Mouse (Mus musculus): Measurements from ENCODE around the gene Slc25a35. TPM values are rescaled to one million over a fixed set of nuclear protein-coding genes. Genes with fewer than 3 reads are reported as not detected.
"Not testable (repeated sequence)": the region's sequence is repeated elsewhere in the genome, so short reads cannot be mapped to it uniquely, and the experiment has no call there.

Slc25a35 gene
- polyA plus RNA-seq, 1 experiment from 2014 or later: 1.5 TPM

DNA sequence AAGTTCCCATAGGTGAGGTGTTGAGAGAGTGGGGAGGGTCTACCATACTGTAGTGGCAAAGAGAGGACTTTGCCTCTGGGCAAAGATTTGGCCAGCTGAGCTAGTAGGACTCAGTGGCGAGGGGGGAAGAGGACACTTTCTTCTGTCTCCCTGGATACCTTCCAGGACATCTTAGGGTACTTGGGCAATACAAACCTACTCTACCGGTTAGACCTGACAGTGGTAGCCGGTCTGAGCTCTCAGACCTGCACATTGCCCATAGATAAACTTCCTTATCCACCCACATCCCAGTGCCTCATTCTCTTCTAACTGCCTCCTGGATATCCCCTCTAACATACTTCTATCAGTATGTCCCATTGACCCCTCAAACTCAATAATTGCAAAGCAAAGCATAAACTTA, 13.0 kb downstream of the Slc25a35 start:
- Histone ChIP-seq H3K4me3 (ENCODE audit: low read depth, low read length) (no peak overlapping the region), H3K27ac (ENCODE audit: low read depth, low read length) (no peak overlapping the region), H3K9ac (ENCODE audit: low read depth, low read length) (no peak overlapping the region), H3K4me2 (no peak overlapping the region), H3K4me1 (ENCODE audit: control insufficient read depth, insufficient read depth, low read length) (no peaks in the 10 kb centered on the region), H3K27me3 (ENCODE audit: control insufficient read depth, insufficient read depth, low read length) (no peaks in the 10 kb centered on the region), H3K36me3 (ENCODE audit: control insufficient read depth, insufficient read depth, low read length) (no peaks in the 10 kb centered on the region), H3K9me3 (replicated peaks; ENCODE audit: control insufficient read depth, low read length) (no peaks in the 10 kb centered on the region)
- WGBS (ENCODE audit: insufficient replicate concordance): 68% methylated on average over 3 of the region's 3 CpGs
- ATAC-seq (replicated peaks; ENCODE audit: insufficient number of reproducible peaks, low FRiP score, low TSS enrichment): no peak

DNA sequence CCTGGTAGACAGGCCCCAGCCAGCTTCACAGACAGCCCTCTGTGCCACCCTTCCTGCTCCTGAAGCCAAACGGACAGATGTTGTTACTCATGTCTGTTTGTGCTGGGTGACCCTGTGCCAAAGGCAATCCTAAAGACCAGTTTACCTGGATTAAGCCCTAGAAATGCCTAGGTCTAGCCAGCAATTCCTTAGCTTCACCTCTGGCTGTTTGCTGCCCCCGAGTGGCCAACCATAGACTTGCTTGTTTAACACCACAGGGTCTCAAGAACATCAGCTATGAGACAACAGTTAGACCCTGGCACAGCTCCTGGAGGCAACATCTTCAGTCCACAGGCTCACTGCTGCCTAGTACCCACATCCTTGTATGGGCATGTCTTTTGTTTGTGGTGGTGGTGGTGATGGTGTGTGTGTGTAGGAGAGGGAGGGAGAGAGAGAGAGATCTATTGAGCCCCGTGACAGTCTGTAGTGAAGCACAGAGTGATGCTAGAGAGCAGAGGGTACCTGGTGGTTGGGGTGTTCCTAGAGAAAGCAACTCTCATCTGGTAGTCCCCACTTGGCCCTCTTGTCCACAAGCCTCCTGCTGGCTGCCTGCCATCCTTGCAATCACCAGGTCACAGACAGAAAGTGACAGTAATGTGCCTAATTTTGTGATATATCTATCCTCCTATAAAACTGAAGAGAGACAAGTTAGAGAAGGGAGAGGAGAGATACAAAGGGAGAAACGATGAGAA, 14.9 kb downstream of the Slc25a35 start:
- Histone ChIP-seq H3K9me3 (replicated peaks; ENCODE audit: control insufficient read depth, low read length) (no peaks in the 10 kb centered on the region), H3K36me3 (ENCODE audit: control insufficient read depth, insufficient read depth, low read length) (peaks cover 4% of the 10 kb centered on the region; the same call in 1 of the 2 replicates), H3K4me3 (ENCODE audit: low read depth, low read length) (no peak overlapping the region), H3K27me3 (ENCODE audit: control insufficient read depth, insufficient read depth, low read length) (no peaks in the 10 kb centered on the region), H3K27ac (ENCODE audit: low read depth, low read length) (no peak overlapping the region), H3K4me1 (ENCODE audit: control insufficient read depth, insufficient read depth, low read length) (no peaks in the 10 kb centered on the region), H3K4me2 (no peak overlapping the region), H3K9ac (ENCODE audit: low read depth, low read length) (no peak overlapping the region; the same call in 1 of the 2 replicates)
- 31% methylated on average over 4 of the region's 4 CpGs for WGBS (ENCODE audit: insufficient replicate concordance)
- no peak for ATAC-seq (replicated peaks; ENCODE audit: insufficient number of reproducible peaks, low FRiP score, low TSS enrichment)

DNA sequence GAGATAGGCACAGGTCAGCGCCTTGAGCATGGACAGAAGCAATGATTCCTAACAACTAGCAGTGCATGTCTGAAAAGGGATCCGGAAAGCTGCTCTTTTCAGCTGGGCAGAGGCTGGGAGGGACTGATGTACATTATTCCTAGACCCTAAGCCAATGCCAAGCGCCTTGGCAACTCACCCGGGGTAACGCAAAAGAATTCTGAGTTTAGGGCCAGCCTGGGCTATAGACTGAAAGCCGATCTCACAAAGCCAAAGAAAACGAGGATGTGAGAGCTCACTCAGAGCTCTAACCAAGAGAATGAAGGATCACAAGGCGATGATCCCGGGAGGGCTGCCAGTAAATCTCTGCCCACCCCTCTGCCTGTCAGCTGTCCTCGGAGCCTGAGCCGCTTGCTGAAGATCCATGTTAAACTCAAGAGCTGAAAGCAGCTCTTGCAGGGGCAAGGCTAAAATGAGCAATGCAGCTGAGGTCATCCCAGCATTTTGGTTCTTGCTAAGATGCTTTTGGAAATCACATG, 19.5 kb downstream of the Slc25a35 start:
- H3K4me1 ChIP-seq (ENCODE audit: control insufficient read depth, insufficient read depth, low read length): no peaks in the 10 kb centered on the region
- no peaks in the 10 kb centered on the region for H3K9me3 ChIP-seq (replicated peaks; ENCODE audit: control insufficient read depth, low read length)
- no peak overlapping the region for H3K27ac ChIP-seq (ENCODE audit: low read depth, low read length)
- ATAC-seq (replicated peaks; ENCODE audit: insufficient number of reproducible peaks, low FRiP score, low TSS enrichment): no peak
- no peak overlapping the region for H3K4me2 ChIP-seq
- peaks cover 32% of the 10 kb centered on the region for H3K36me3 ChIP-seq (ENCODE audit: control insufficient read depth, insufficient read depth, low read length)
- H3K9ac ChIP-seq (ENCODE audit: low read depth, low read length): no peak overlapping the region
- no peaks in the 10 kb centered on the region for H3K27me3 ChIP-seq (ENCODE audit: control insufficient read depth, insufficient read depth, low read length)
- H3K4me3 ChIP-seq (ENCODE audit: low read depth, low read length): no peak overlapping the region
- WGBS (ENCODE audit: insufficient replicate concordance): 90% methylated on average over 11 of the region's 11 CpGs

DNA sequence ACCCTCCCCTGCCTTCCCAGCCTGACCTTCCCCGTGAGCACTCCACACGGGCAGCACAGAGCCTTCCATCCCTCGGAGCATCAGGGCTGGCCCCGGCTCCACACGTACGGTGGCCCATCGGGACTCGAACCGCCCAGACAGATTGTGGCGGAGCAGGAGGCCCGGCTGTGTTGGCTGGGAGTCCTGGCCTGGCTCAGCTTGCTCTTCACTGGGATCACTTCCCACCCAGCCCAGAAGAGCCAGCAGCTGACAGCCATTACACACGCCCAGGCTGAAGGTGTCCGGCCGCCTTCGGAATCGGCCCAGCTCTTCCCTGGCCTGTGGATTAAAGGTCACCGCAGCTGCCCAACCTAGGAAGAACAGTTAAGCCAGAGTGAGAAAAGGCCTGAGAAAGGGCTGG, 20.4 kb downstream of the Slc25a35 start:
- H3K27me3 ChIP-seq (ENCODE audit: control insufficient read depth, insufficient read depth, low read length): no peaks in the 10 kb centered on the region
- 90% methylated on average over 17 of the region's 17 CpGs for WGBS (ENCODE audit: insufficient replicate concordance)
- H3K27ac ChIP-seq (ENCODE audit: low read depth, low read length): no peak overlapping the region
- ATAC-seq (replicated peaks; ENCODE audit: insufficient number of reproducible peaks, low FRiP score, low TSS enrichment): no peak
- no peak overlapping the region for H3K9ac ChIP-seq (ENCODE audit: low read depth, low read length)
- no peak overlapping the region for H3K4me3 ChIP-seq (ENCODE audit: low read depth, low read length)
- H3K4me2 ChIP-seq: no peak overlapping the region
- no peaks in the 10 kb centered on the region for H3K4me1 ChIP-seq (ENCODE audit: control insufficient read depth, insufficient read depth, low read length)
- no peaks in the 10 kb centered on the region for H3K9me3 ChIP-seq (replicated peaks; ENCODE audit: control insufficient read depth, low read length)
- peaks cover 32% of the 10 kb centered on the region for H3K36me3 ChIP-seq (ENCODE audit: control insufficient read depth, insufficient read depth, low read length)

DNA sequence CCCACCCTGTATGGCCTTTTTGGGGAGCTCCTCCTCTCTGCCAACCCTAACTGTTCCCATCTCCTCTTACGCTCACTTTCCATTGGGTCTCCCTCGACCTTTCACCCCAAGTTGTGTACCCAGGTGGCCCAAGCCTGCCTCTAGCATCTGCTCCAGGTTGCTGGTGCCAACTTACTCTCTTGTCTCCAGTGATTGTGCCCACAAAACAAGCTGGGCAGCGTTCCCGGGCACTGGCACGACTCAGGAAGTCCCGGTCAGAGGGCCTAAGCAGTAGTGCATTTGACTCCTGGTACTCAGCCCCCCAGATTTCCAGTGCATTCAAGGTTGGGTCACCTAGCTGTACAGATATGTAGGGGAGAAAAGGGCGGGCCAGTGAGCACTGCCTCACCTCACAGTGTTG, 25.2 kb downstream of the Slc25a35 start:
- Histone ChIP-seq H3K36me3 (ENCODE audit: control insufficient read depth, insufficient read depth, low read length) (peaks cover 44% of the 10 kb centered on the region), H3K4me1 (ENCODE audit: control insufficient read depth, insufficient read depth, low read length) (no peaks in the 10 kb centered on the region), H3K4me2 (no peak overlapping the region), H3K9me3 (replicated peaks; ENCODE audit: control insufficient read depth, low read length) (no peaks in the 10 kb centered on the region), H3K9ac (ENCODE audit: low read depth, low read length) (no peak overlapping the region), H3K4me3 (ENCODE audit: low read depth, low read length) (no peak overlapping the region), H3K27ac (ENCODE audit: low read depth, low read length) (no peak overlapping the region), H3K27me3 (ENCODE audit: control insufficient read depth, insufficient read depth, low read length) (no peaks in the 10 kb centered on the region)
- WGBS (ENCODE audit: insufficient replicate concordance): 93% methylated on average over 7 of the region's 7 CpGs
- ATAC-seq (replicated peaks; ENCODE audit: insufficient number of reproducible peaks, low FRiP score, low TSS enrichment): no peak

DNA sequence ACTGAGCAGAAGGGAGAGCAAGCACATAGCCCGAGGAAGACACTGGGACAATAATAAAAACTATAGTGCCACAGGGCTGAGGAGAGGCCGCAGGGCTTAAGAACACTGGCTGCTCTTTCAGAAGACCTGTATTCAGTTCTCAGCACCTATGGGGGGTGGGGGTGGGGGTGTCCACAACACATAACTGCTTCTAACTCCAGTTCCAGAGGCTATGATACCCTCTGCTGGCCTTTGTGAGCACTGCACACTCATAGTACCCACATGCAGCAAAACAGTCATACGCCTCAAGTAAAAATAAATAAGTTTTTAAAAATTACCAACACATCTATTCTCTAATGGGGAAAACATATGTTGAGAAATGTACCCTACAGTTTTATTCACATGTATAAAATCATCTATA, 26.4 kb downstream of the Slc25a35 start:
- 91% methylated on average over 3 of the region's 3 CpGs for WGBS (ENCODE audit: insufficient replicate concordance)
- Histone ChIP-seq H3K27ac (ENCODE audit: low read depth, low read length) (no peak overlapping the region), H3K4me1 (ENCODE audit: control insufficient read depth, insufficient read depth, low read length) (no peaks in the 10 kb centered on the region), H3K4me3 (ENCODE audit: low read depth, low read length) (no peak overlapping the region), H3K27me3 (ENCODE audit: control insufficient read depth, insufficient read depth, low read length) (no peaks in the 10 kb centered on the region), H3K36me3 (ENCODE audit: control insufficient read depth, insufficient read depth, low read length) (peaks cover 39% of the 10 kb centered on the region), H3K4me2 (no peak overlapping the region), H3K9ac (ENCODE audit: low read depth, low read length) (no peak overlapping the region), H3K9me3 (replicated peaks; ENCODE audit: control insufficient read depth, low read length) (no peaks in the 10 kb centered on the region)
- no peak; the same call in 1 of the 2 replicates for ATAC-seq (replicated peaks; ENCODE audit: insufficient number of reproducible peaks, low FRiP score, low TSS enrichment)

DNA sequence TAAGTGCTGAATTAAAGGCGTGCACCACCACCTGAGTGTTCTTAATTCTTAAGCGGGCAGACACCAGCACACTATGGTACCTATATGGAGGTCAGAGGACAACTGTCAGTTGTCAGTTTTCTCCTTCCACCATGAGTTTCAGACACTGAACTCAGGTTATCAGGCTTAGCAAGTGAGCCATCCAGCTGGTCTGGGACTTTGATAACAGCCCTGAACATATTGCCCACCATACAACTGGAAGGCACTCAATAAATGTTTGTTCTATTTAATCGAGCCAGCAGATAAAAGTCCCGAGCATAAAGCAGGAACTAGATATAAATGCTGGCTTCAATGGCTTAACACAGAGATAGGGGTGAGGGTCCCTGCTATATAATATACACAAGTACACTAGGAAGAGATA, 29.1 kb downstream of the Slc25a35 start:
- Histone ChIP-seq H3K4me3 (ENCODE audit: low read depth, low read length) (no peak overlapping the region), H3K27me3 (ENCODE audit: control insufficient read depth, insufficient read depth, low read length) (no peaks in the 10 kb centered on the region), H3K9me3 (replicated peaks; ENCODE audit: control insufficient read depth, low read length) (no peaks in the 10 kb centered on the region), H3K27ac (ENCODE audit: low read depth, low read length) (no peak overlapping the region), H3K36me3 (ENCODE audit: control insufficient read depth, insufficient read depth, low read length) (peaks cover 43% of the 10 kb centered on the region), H3K9ac (ENCODE audit: low read depth, low read length) (no peak overlapping the region), H3K4me1 (ENCODE audit: control insufficient read depth, insufficient read depth, low read length) (no peaks in the 10 kb centered on the region), H3K4me2 (no peak overlapping the region)
- no peak for ATAC-seq (replicated peaks; ENCODE audit: insufficient number of reproducible peaks, low FRiP score, low TSS enrichment)
- 84% methylated on average over 4 of the region's 4 CpGs for WGBS (ENCODE audit: insufficient replicate concordance)

DNA sequence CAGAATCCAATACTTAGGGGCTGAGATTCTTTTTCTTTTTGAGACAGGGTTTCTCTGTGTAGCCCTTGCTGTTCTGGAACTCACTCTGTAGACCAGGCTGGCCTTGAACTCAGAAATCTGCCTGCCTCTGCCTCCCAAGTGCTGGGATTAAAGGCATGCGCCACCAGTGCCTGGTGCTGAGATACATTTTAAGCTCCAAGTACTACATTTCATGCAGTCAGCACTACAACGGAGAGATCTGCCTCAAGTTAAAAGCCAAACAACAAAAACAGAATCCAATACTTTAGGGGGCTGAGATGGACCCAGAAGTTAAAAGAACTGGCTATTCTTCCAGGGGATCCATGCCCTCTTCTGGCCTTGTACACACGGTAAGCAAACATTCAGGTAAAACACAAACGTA, 34.9 kb downstream of the Slc25a35 start:
- H3K36me3 ChIP-seq (ENCODE audit: control insufficient read depth, insufficient read depth, low read length): peaks cover 23% of the 10 kb centered on the region

DNA sequence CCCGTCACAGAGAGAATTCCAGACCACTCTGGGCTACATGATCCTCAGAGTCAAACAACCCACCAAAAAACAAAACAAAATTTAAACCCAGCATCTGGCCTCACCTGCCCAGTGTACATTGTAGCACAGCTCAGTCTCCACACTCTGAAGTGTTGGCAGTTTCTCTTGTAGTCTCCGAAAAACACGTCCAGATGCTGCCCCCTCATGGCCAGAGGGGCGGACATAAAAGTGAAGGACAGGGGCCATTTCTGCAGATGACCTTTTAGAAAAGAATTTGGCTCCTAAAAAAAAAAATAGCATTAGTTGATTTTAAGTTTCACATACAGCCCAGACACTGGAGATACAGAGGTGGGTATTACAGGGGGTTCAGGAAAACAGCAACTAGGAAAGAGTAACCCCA, 35.7 kb downstream of the Slc25a35 start:
- H3K4me3 ChIP-seq (ENCODE audit: low read depth, low read length): no peak overlapping the region
- H3K27me3 ChIP-seq (ENCODE audit: control insufficient read depth, insufficient read depth, low read length): no peaks in the 10 kb centered on the region
- H3K27ac ChIP-seq (ENCODE audit: low read depth, low read length): no peak overlapping the region
- no peak for ATAC-seq (replicated peaks; ENCODE audit: insufficient number of reproducible peaks, low FRiP score, low TSS enrichment)
- 0 out of 2 replicates have a peak overlapping the region, but pooled peaks have one; percentile 10 for H3K9ac ChIP-seq (ENCODE audit: low read depth, low read length)
- no peak overlapping the region for H3K4me2 ChIP-seq
- no peaks in the 10 kb centered on the region for H3K9me3 ChIP-seq (replicated peaks; ENCODE audit: control insufficient read depth, low read length)
- H3K36me3 ChIP-seq (ENCODE audit: control insufficient read depth, insufficient read depth, low read length): peaks cover 23% of the 10 kb centered on the region
- peaks cover 7% of the 10 kb centered on the region for H3K4me1 ChIP-seq (ENCODE audit: control insufficient read depth, insufficient read depth, low read length)
- 53% methylated on average over 4 of the region's 4 CpGs for WGBS (ENCODE audit: insufficient replicate concordance)

More for the DNA sequence above, 34.9 kb downstream of the Slc25a35 start:
- not testable (repeated sequence) for H3K4me3 ChIP-seq (ENCODE audit: low read depth, low read length); H3K4me1 ChIP-seq (ENCODE audit: control insufficient read depth, insufficient read depth, low read length); ATAC-seq (replicated peaks; ENCODE audit: insufficient number of reproducible peaks, low FRiP score, low TSS enrichment); H3K4me2 ChIP-seq; H3K27me3 ChIP-seq (ENCODE audit: control insufficient read depth, insufficient read depth, low read length); H3K9me3 ChIP-seq (replicated peaks; ENCODE audit: control insufficient read depth, low read length); H3K9ac ChIP-seq (ENCODE audit: low read depth, low read length); H3K27ac ChIP-seq (ENCODE audit: low read depth, low read length)
- 94% methylated on average over 4 of the region's 4 CpGs for whole genome bisulfite sequencing (ENCODE audit: insufficient replicate concordance)

All from heart, embryonic 11.5 days (tissue).